Mouse (Mus musculus) intestine, embryonic 15.5 days (tissue): ENCODE measurements around the gene Tdp2. TPM values are rescaled to one million over a fixed set of nuclear protein-coding genes. Genes with fewer than 3 reads are reported as not detected.
"Not testable (repeated sequence)": the region's sequence is repeated elsewhere in the genome, so short reads cannot be mapped to it uniquely, and the experiment has no call there.

Experiments
- ATAC-seq: fragments of 200-750 bp; cut with Nextera tagmentation; 2 replicates; pipeline ENCODE4 v1.8.0; 2017; ENCODE audit warnings: moderate TSS enrichment, moderate library complexity
- H3K27ac ChIP-seq: fragments of 300-500 bp; sonication (generic); 2 replicates; pipeline ENCODE4 v1.5.1; 2015; ENCODE audit warnings: mild to moderate bottlenecking, inconsistent platforms
- H3K27me3 ChIP-seq: fragments of 300-500 bp; sonication (generic); replicated peaks from 2 replicates; pipeline ENCODE4 v1.6.1; 2015; ENCODE audit warnings: inconsistent platforms
- H3K36me3 ChIP-seq: fragments of 300-500 bp; sonication (generic); 2 replicates; pipeline ENCODE4 v1.6.1; 2015; ENCODE audit warnings: inconsistent platforms
- H3K4me1 ChIP-seq: fragments of 300-500 bp; sonication (generic); replicated peaks from 2 replicates; pipeline ENCODE4 v1.6.1; 2015; ENCODE audit warnings: inconsistent platforms
- H3K4me2 ChIP-seq: fragments of 300-500 bp; sonication (generic); replicated peaks from 2 replicates; pipeline ENCODE4 v1.6.1; 2015; ENCODE audit warnings: mild to moderate bottlenecking, inconsistent platforms
- H3K4me3 ChIP-seq: fragments of 300-500 bp; sonication (generic); replicated peaks from 2 replicates; pipeline ENCODE4 v1.5.1; 2015; ENCODE audit warnings: inconsistent platforms
- H3K9ac ChIP-seq: fragments of 300-500 bp; sonication (generic); 2 replicates; pipeline ENCODE4 v1.6.1; 2015; ENCODE audit warnings: inconsistent platforms
- H3K9me3 ChIP-seq: fragments of 300-500 bp; sonication (generic); 2 replicates; pipeline ENCODE4 v1.6.1; 2016; ENCODE audit warnings: inconsistent platforms
- WGBS: fragments of 180-500 bp; shearing (Covaris S2); methylation state at CpG from one replicate; pipeline ENCODE4 v1.1.7; 2015; 5-methylcytosine and 5-hydroxymethylcytosine counted together
- polyA plus RNA-seq: library from polyadenylated mRNA; unstranded; fragments of >200 nt; fragmentation: Nextera tagmentation; extraction: Ambion mirVana; gene quantifications from 2 replicates; pipeline ENCODE4 v1.2.1, GENCODE M21; 2015

Gene Tdp2
- polyA plus RNA-seq, 1 experiment from 2014 or later = 65.0 TPM

GRCm38 (mm10) chr13:24832131-24832810 lies 792 bp downstream of the Tdp2 start:
- Histone ChIP-seq H3K4me1 (peaks cover 10% of the 10 kb centered on the region; the same call in 1 of the 2 replicates), H3K4me3 (peak overlapping the region; percentile 94), H3K4me2 (peak overlapping the region; percentile 63), H3K27ac (peak overlapping the region; percentile 97), H3K9ac (peak overlapping the region; percentile 95), H3K9me3 (no peaks in the 10 kb centered on the region), H3K36me3 (no peaks in the 10 kb centered on the region), H3K27me3 (no peaks in the 10 kb centered on the region)
- ATAC-seq = no peak
- 3% methylated on average over 21 of the region's 21 CpGs for WGBS

- Histone ChIP-seq H3K27me3 (no peaks in the 10 kb centered on the region), H3K9me3 (no peaks in the 10 kb centered on the region), H3K27ac (no peak overlapping the region), H3K4me2 (peak overlapping the region; percentile 63), H3K4me3 (peak overlapping the region; percentile 94), H3K36me3 (no peaks in the 10 kb centered on the region), H3K4me1 (peaks cover 10% of the 10 kb centered on the region; the same call in 1 of the 2 replicates), H3K9ac (peak overlapping the region; percentile 95)
- WGBS = 20% methylated on average over 2 of the region's 2 CpGs
- ATAC-seq = no peak
Observed at GRCm38 (mm10) chr13:24832811-24833155, 1.3 kb downstream of the Tdp2 start.

- WGBS = 92% methylated on average over 8 of the region's 8 CpGs
- not testable (repeated sequence) for H3K4me3 ChIP-seq, H3K9me3 ChIP-seq, H3K27ac ChIP-seq, H3K4me2 ChIP-seq, H3K36me3 ChIP-seq, ATAC-seq, H3K9ac ChIP-seq, H3K4me1 ChIP-seq, H3K27me3 ChIP-seq
Observed at GRCm38 (mm10) chr13:24837765-24838164, 6.3 kb downstream of the Tdp2 start.

- Histone ChIP-seq H3K9me3 (no peaks in the 10 kb centered on the region), H3K27me3 (no peaks in the 10 kb centered on the region), H3K4me2 (no peak overlapping the region), H3K4me1 (peaks cover 3% of the 10 kb centered on the region), H3K27ac (no peak overlapping the region), H3K36me3 (no peaks in the 10 kb centered on the region), H3K9ac (no peak overlapping the region), H3K4me3 (no peak overlapping the region)
- no peak for ATAC-seq
- WGBS = 68% methylated on average over 3 of the region's 3 CpGs
Observed at GRCm38 (mm10) chr13:24839831-24840230, 8.4 kb downstream of the Tdp2 start.

- H3K9me3 ChIP-seq = no peaks in the 10 kb centered on the region
- H3K4me2 ChIP-seq = no peak overlapping the region
- no peaks in the 10 kb centered on the region for H3K36me3 ChIP-seq
- H3K27me3 ChIP-seq = no peaks in the 10 kb centered on the region
- ATAC-seq = no peak
- no peak overlapping the region for H3K4me3 ChIP-seq
- peaks cover 6% of the 10 kb centered on the region for H3K4me1 ChIP-seq
- no peak overlapping the region for H3K27ac ChIP-seq
- H3K9ac ChIP-seq = no peak overlapping the region
- 69% methylated on average over 3 of the region's 3 CpGs for WGBS
Observed at GRCm38 (mm10) chr13:24841702-24842101, 10.2 kb downstream of the Tdp2 start.

GRCm38 (mm10) chr13:24844983-24845955 lies 13.8 kb downstream of the Tdp2 start, which contains the start of gene D130043K22Rik:
D130043K22Rik (plus strand) TSS chr13:24845135.
- H3K27ac ChIP-seq = no peak within 1 kb of the TSS
- peak within 1 kb of the TSS; percentile 43 for H3K4me3 ChIP-seq
- no peaks in the 10 kb centered on the region for H3K36me3 ChIP-seq
- H3K27me3 ChIP-seq = no peaks in the 10 kb centered on the region
- H3K9me3 ChIP-seq = no peaks in the 10 kb centered on the region
- peak within 1 kb of the TSS; percentile 88 for H3K4me2 ChIP-seq
- 15% methylated on average over 40 of the region's 40 CpGs for WGBS
- peak; percentile 81 for ATAC-seq
- peaks cover 6% of the 10 kb centered on the region for H3K4me1 ChIP-seq
- H3K9ac ChIP-seq = peak within 1 kb of the TSS; percentile 42

- no peak overlapping the region for H3K9ac ChIP-seq
- 63% methylated on average over 4 of the region's 4 CpGs for WGBS
- no peak overlapping the region for H3K4me3 ChIP-seq
- H3K36me3 ChIP-seq = no peaks in the 10 kb centered on the region
- H3K27me3 ChIP-seq = no peaks in the 10 kb centered on the region
- H3K9me3 ChIP-seq = no peaks in the 10 kb centered on the region
- peaks cover 6% of the 10 kb centered on the region for H3K4me1 ChIP-seq
- 0 out of 2 replicates have a peak overlapping the region, but pooled peaks have one; percentile 4 for H3K27ac ChIP-seq
- no peak overlapping the region for H3K4me2 ChIP-seq
- ATAC-seq = peak; percentile 67
Observed at GRCm38 (mm10) chr13:24849318-24849717, 17.8 kb downstream of the Tdp2 start.

- no peak overlapping the region for H3K4me2 ChIP-seq
- H3K4me3 ChIP-seq = no peak overlapping the region
- 68% methylated on average over 2 of the region's 2 CpGs for WGBS
Observed at GRCm38 (mm10) chr13:24851989-24852388, 20.5 kb downstream of the Tdp2 start.

GRCm38 (mm10) chr13:24852570-24852969 lies 21.1 kb downstream of the Tdp2 start:
- ATAC-seq = 0 out of 2 replicates have a peak, but pooled peaks have one; percentile 7
- 77% methylated on average over 3 of the region's 3 CpGs for WGBS
- Histone ChIP-seq H3K9ac (no peak overlapping the region), H3K4me3 (no peak overlapping the region), H3K27me3 (no peaks in the 10 kb centered on the region), H3K4me1 (peaks cover 6% of the 10 kb centered on the region), H3K4me2 (no peak overlapping the region), H3K36me3 (no peaks in the 10 kb centered on the region), H3K27ac (no peak overlapping the region), H3K9me3 (no peaks in the 10 kb centered on the region)

More at GRCm38 (mm10) chr13:24851989-24852388, 20.5 kb downstream of the Tdp2 start:
- peak; percentile 65 for ATAC-seq
- Histone ChIP-seq H3K4me1 (peaks cover under 1% of the 10 kb centered on the region; the same call in 1 of the 2 replicates), H3K9ac (no peak overlapping the region), H3K27ac (0 out of 2 replicates have a peak overlapping the region, but pooled peaks have one; percentile 17), H3K9me3 (no peaks in the 10 kb centered on the region), H3K36me3 (no peaks in the 10 kb centered on the region), H3K27me3 (no peaks in the 10 kb centered on the region)

- H3K27ac ChIP-seq = no peak overlapping the region
- H3K4me1 ChIP-seq = peaks cover 15% of the 10 kb centered on the region; the same call in 1 of the 2 replicates
- no peaks in the 10 kb centered on the region for H3K27me3 ChIP-seq
- ATAC-seq = peak; percentile 70
- no peaks in the 10 kb centered on the region for H3K36me3 ChIP-seq
- H3K9ac ChIP-seq = no peak overlapping the region
- H3K4me3 ChIP-seq = no peak overlapping the region
- H3K4me2 ChIP-seq = no peak overlapping the region
- H3K9me3 ChIP-seq = no peaks in the 10 kb centered on the region
Observed at GRCm38 (mm10) chr13:24859115-24859514, 27.6 kb downstream of the Tdp2 start.

- no peak overlapping the region for H3K9ac ChIP-seq
- H3K4me1 ChIP-seq = peaks cover 24% of the 10 kb centered on the region
- no peak overlapping the region for H3K27ac ChIP-seq
- H3K36me3 ChIP-seq = no peaks in the 10 kb centered on the region
- peak; percentile 59 for ATAC-seq
- H3K4me3 ChIP-seq = no peak overlapping the region
- no peak overlapping the region for H3K4me2 ChIP-seq
- H3K27me3 ChIP-seq = no peaks in the 10 kb centered on the region
- no peaks in the 10 kb centered on the region for H3K9me3 ChIP-seq
- WGBS = 66% methylated on average over 12 of the region's 12 CpGs
Observed at GRCm38 (mm10) chr13:24861084-24861483, 29.6 kb downstream of the Tdp2 start.

- Histone ChIP-seq H3K27me3 (no peaks in the 10 kb centered on the region), H3K4me2 (no peak overlapping the region), H3K4me1 (peaks cover 29% of the 10 kb centered on the region), H3K27ac (no peak overlapping the region), H3K9ac (no peak overlapping the region), H3K4me3 (no peak overlapping the region), H3K36me3 (no peaks in the 10 kb centered on the region), H3K9me3 (no peaks in the 10 kb centered on the region)
- WGBS = 56% methylated on average over 7 of the region's 7 CpGs
- no peak for ATAC-seq
Observed at GRCm38 (mm10) chr13:24862021-24862420, 30.5 kb downstream of the Tdp2 start.
